Mouse (Mus musculus): ENCODE measurements at regions not wholly inside any gene's neighbourhood (a gene's known extent, or its start where the extent isn't known, plus 50 kb on each side); places are given as distances from the start of the nearest gene placed in this dataset.

DNA sequence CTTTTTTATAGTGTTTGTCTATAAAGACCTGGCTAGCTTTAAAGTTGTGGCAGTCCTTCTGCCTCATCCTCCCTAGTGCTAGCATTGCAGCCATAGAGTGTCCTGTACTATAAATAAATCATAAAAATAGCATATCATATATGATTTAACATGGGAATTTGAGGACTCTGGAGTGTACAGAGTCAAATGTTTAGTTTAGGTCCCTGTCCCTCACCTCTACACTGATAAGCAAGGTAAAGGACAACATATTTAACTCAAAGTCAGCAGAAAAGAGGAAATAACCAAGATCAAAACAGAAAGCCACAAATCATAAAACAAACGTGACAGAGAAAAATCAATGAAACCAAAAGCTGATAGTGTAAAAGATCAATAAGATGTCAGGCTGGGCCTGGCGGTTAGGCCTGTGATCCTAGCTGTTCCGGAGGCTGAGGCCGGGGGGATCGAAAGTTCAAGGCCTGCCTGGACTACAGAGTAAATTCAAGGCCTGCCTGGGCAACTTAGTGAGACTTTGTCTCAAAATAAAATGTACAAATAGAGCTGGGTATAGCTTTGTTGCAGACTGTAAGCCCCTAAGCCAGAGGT, 68.7 kb downstream of the Dlk1 start:
- no peak overlapping the region for H3K4me3 ChIP-seq
- H3K27ac ChIP-seq = no peak overlapping the region
- H3K4me2 ChIP-seq = no peak overlapping the region
- no peak overlapping the region for H3K9ac ChIP-seq
- WGBS = 80% methylated on average over 5 of the region's 5 CpGs
- H3K9me3 ChIP-seq = no peaks in the 10 kb centered on the region
- no peaks in the 10 kb centered on the region for H3K36me3 ChIP-seq
- H3K27me3 ChIP-seq = no peaks in the 10 kb centered on the region
- peaks cover 50% of the 10 kb centered on the region for H3K4me1 ChIP-seq
- no peak for ATAC-seq (ENCODE audit: insufficient number of reproducible peaks, low FRiP score, low TSS enrichment, low read depth)

DNA sequence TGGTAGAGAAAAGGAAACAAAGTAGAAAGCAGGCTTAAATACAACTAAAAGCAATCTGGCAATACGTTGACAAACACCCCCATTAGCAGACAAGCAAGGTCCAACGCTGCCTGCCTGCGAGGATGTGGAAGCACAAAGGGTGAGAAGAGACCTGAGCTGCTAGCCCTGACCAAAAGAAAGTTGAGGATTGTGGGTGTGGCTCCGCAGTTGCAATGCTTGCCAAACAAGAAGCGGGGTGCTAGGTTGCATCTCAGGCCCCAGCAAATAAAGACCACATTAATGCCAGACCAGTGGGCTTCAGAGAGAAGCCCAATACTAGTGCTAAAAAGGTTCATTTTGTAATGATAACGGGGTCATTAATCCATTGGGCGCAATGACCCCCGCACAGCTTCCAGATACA, 67.8 kb downstream of the Dlk1 start:
- 0 out of 2 replicates have a peak overlapping the region, but pooled peaks have one; percentile 17 for H3K27ac ChIP-seq

DNA sequence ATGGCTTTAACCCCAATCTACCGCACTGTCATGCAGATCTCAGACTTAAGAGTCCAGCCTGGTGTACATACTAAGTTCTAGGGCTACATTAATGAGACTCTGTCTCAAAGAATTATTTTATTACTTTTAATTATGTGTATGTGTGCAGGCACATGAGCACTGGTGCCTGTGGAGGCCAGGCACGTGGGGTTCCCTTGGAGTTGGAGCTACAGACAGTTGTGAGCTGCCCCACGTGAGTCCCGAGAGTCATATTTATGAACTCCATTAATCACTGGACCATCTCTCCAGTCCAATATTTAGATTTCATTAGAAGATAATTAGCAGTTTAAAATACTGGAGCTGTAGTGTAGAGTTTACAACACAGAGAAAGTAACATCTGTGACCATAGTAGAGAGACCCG, 67.2 kb downstream of the Dlk1 start:
- Histone ChIP-seq H3K9me3 (no peaks in the 10 kb centered on the region), H3K27ac (no peak overlapping the region), H3K36me3 (no peaks in the 10 kb centered on the region), H3K27me3 (no peaks in the 10 kb centered on the region), H3K4me3 (no peak overlapping the region), H3K9ac (no peak overlapping the region), H3K4me1 (peaks cover 50% of the 10 kb centered on the region), H3K4me2 (no peak overlapping the region)
- 35% methylated on average over 5 of the region's 5 CpGs for WGBS
- no peak for ATAC-seq (ENCODE audit: insufficient number of reproducible peaks, low FRiP score, low TSS enrichment, low read depth)

More for the DNA sequence above, 67.8 kb downstream of the Dlk1 start:
- no peaks in the 10 kb centered on the region for H3K9me3 ChIP-seq
- no peak overlapping the region for H3K4me2 ChIP-seq
- 48% methylated on average over 8 of the region's 8 CpGs for WGBS
- no peak for ATAC-seq (ENCODE audit: insufficient number of reproducible peaks, low FRiP score, low TSS enrichment, low read depth)
- H3K36me3 ChIP-seq = no peaks in the 10 kb centered on the region
- H3K9ac ChIP-seq = no peak overlapping the region
- peaks cover 50% of the 10 kb centered on the region for H3K4me1 ChIP-seq
- no peak overlapping the region for H3K4me3 ChIP-seq
- H3K27me3 ChIP-seq = no peaks in the 10 kb centered on the region

DNA sequence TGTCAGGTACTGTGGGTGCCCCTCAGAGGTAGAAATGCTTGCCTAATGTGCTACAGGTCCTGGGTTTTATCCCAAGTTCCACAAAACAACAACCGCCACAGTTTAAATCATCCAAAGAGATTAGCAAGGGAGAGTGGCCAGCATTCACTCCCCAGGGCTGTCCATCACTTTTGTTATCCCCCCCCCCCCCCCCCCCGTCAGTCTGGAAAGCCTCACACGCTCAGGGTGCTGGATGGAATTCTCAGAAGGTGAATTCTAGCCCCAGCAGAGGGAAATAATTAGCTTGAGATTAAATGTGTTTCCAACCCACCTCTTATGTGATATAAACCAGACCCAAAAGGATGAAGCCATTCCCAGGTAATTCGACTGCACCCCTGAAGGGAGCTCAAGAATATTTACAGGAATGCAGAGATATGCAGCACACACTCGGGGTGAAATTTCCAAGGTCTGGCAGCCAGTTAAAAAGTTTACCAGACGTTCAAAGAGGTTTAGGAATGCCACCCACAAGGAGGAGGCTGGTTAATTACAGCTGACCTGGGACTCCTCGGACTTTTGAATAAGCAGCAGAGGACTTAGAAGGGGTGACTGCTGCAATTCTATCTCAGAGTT, 65.9 kb downstream of the Dlk1 start:
- H3K4me1 ChIP-seq = peaks cover 44% of the 10 kb centered on the region
- H3K9ac ChIP-seq = no peak overlapping the region
- no peaks in the 10 kb centered on the region for H3K36me3 ChIP-seq
- H3K4me3 ChIP-seq = no peak overlapping the region
- H3K27ac ChIP-seq = peak overlapping the region; percentile 71; the same call in 1 of the 2 replicates
- no peak overlapping the region for H3K4me2 ChIP-seq
- 13% methylated on average over 7 of the region's 7 CpGs for WGBS
- H3K9me3 ChIP-seq = no peaks in the 10 kb centered on the region
- no peaks in the 10 kb centered on the region for H3K27me3 ChIP-seq
- ATAC-seq (ENCODE audit: insufficient number of reproducible peaks, low FRiP score, low TSS enrichment, low read depth) = no peak

DNA sequence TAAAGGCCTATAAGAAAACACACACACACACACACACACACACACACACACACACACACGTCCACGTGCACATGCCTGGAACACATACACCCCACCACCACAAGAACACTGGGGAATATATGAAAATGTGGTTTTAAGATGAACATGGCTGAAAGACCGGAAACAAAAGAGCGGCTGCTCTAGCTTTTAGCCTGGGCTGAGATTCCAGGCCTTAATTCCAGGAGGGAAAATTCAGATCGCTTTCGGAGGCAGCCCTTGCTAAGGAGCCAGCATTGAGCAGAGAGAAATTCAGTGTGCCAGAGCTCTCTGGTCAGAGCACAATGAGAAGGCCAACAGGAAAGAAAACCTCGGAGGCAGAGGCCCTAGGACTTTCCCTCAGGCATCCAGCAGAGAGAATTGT, 65.1 kb downstream of the Dlk1 start:
- 30% methylated on average over 7 of the region's 7 CpGs for WGBS
- Histone ChIP-seq H3K4me3 (no peak overlapping the region), H3K36me3 (no peaks in the 10 kb centered on the region), H3K9ac (no peak overlapping the region), H3K27me3 (no peaks in the 10 kb centered on the region), H3K4me2 (no peak overlapping the region), H3K4me1 (peaks cover 47% of the 10 kb centered on the region), H3K27ac (peak overlapping the region; percentile 71), H3K9me3 (no peaks in the 10 kb centered on the region)
- ATAC-seq (ENCODE audit: insufficient number of reproducible peaks, low FRiP score, low TSS enrichment, low read depth) = no peak

DNA sequence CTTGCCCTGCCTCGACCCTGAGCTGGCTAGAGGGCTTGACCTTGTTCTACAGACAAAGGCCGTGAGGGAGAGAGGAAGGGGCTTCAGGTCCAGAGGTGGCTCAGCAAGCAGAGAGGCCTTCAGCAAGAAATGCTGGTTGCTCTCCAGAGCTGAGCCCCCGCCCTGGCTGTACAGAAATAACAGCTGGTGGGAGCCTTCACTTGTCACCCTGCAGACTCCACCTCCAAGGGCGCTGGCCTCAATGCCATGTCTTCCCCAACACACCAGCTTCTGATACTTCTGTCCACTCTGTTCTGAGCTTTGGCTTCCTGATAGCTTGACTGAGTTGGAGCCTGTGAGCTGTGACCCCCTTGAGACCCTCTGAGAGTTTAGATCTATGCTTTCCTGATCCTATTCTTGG, 64.3 kb downstream of the Dlk1 start:
- H3K4me3 ChIP-seq = no peak overlapping the region
- peak overlapping the region; percentile 71 for H3K27ac ChIP-seq
- no peak for ATAC-seq (ENCODE audit: insufficient number of reproducible peaks, low FRiP score, low TSS enrichment, low read depth)
- H3K27me3 ChIP-seq = no peaks in the 10 kb centered on the region
- H3K9ac ChIP-seq = no peak overlapping the region
- no peak overlapping the region for H3K4me2 ChIP-seq
- peaks cover 55% of the 10 kb centered on the region for H3K4me1 ChIP-seq
- WGBS = 75% methylated on average over 4 of the region's 4 CpGs
- no peaks in the 10 kb centered on the region for H3K9me3 ChIP-seq
- no peaks in the 10 kb centered on the region for H3K36me3 ChIP-seq

DNA sequence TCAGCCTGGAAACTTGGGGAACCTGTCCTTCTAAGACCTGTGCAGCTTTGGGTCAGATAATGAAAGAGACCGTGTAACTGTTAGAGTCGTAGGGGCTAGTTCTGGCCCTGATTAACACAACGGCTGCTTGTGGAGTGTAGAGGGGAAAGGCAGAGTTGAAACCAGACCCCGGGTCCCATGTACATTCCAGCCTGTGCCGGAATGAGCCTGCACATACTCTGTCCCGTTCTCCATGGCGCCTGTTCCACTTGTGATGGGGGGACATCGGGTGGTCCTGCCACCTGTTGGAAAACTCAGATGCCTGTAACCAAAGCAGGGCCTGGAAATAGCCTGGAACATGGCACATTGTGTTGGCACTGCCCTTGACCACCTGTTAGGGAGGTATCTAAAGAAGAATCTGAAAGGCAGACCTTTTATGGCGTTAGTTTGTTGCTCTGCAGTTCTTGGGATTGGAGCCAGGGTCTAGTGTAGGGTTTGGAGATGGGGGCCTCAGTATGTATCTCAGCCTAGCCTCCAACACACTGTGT, 61.7 kb downstream of the Dlk1 start:
- H3K4me1 ChIP-seq = peaks cover 56% of the 10 kb centered on the region
- H3K9me3 ChIP-seq = no peaks in the 10 kb centered on the region
- ATAC-seq (ENCODE audit: insufficient number of reproducible peaks, low FRiP score, low TSS enrichment, low read depth) = peak; percentile 67
- no peaks in the 10 kb centered on the region; the same call in 1 of the 2 replicates for H3K27me3 ChIP-seq
- H3K27ac ChIP-seq = peak overlapping the region; percentile 9; the same call in 1 of the 2 replicates
- H3K4me2 ChIP-seq = no peak overlapping the region
- H3K36me3 ChIP-seq = no peaks in the 10 kb centered on the region
- H3K4me3 ChIP-seq = no peak overlapping the region
- H3K9ac ChIP-seq = no peak overlapping the region
- 44% methylated on average over 9 of the region's 9 CpGs for WGBS
